Mouse (Mus musculus) stomach, postnatal 0 days (tissue): ENCODE data around the gene Fxyd7. TPM values are rescaled to one million over a fixed set of nuclear protein-coding genes. Genes with fewer than 3 reads are reported as not detected.

Experiments
- ATAC-seq: fragments of 200-750 bp; cut with Nextera tagmentation; 2 replicates; pipeline ENCODE4 v1.8.0; 2017; ENCODE audit not compliant: low FRiP score, low TSS enrichment
- DNase-seq: peaks from one replicate; pipeline ENCODE4 v3.0.0-alpha.2; 2016; ENCODE audit warnings: low spot score
- H3K27ac ChIP-seq: fragments of 300-500 bp; sonication (generic); replicated peaks from 2 replicates; pipeline ENCODE4 v1.5.1; 2014; ENCODE audit warnings: mild to moderate bottlenecking, control low read depth
- H3K27me3 ChIP-seq: fragments of 300-500 bp; sonication (generic); 2 replicates; pipeline ENCODE4 v1.6.1; 2014; ENCODE audit warnings: low read length; ENCODE audit not compliant: control insufficient read depth, insufficient read depth
- H3K36me3 ChIP-seq: fragments of 300-500 bp; sonication (generic); 2 replicates; pipeline ENCODE4 v1.6.1; 2014; ENCODE audit warnings: low read length, mixed read lengths; ENCODE audit not compliant: control insufficient read depth, insufficient read depth
- H3K4me1 ChIP-seq: fragments of 300-500 bp; sonication (generic); replicated peaks from 2 replicates; pipeline ENCODE4 v1.6.1; 2014; ENCODE audit warnings: antibody characterized with exemption; ENCODE audit not compliant: control insufficient read depth, insufficient read depth
- H3K4me2 ChIP-seq: fragments of 300-500 bp; sonication (generic); replicated peaks from 2 replicates; pipeline ENCODE4 v1.6.1; 2014; ENCODE audit warnings: low read depth, mild to moderate bottlenecking, control low read depth, moderate library complexity
- H3K4me3 ChIP-seq: fragments of 300-500 bp; sonication (generic); 2 replicates; pipeline ENCODE4 v1.5.1; 2014; ENCODE audit warnings: low read depth, low read length, control low read depth
- H3K9ac ChIP-seq: fragments of 300-500 bp; sonication (generic); 2 replicates; pipeline ENCODE4 v1.6.1; 2014; ENCODE audit warnings: mild to moderate bottlenecking, low read length, control low read depth, mixed read lengths
- H3K9me3 ChIP-seq: fragments of 300-500 bp; sonication (generic); 2 replicates; pipeline ENCODE4 v1.6.1; 2016; ENCODE audit warnings: low read length; ENCODE audit not compliant: control insufficient read depth
- CTCF ChIP-seq: IDR thresholded peaks from 2 replicates; pipeline ENCODE4 v1.5.1; 2016; ENCODE audit warnings: antibody characterized with exemption, low read depth, mild to moderate bottlenecking, moderate library complexity
- EP300 ChIP-seq: optimal IDR thresholded peaks from 2 replicates; pipeline ENCODE3; 2016; ENCODE audit warnings: antibody characterized with exemption
- WGBS: fragments of 180-500 bp; shearing (Covaris S2); extraction: QIAGEN DNeasy Blood & Tissue Kit; methylation state at CpG from one replicate; pipeline ENCODE4 v1.1.7; 2014; 5-methylcytosine and 5-hydroxymethylcytosine counted together
- polyA plus RNA-seq: library from polyadenylated mRNA; unstranded; fragments of >200 nt; fragmentation: Nextera tagmentation; extraction: Ambion mirVana; gene quantifications from 2 replicates; pipeline ENCODE4 v1.2.1, GENCODE M21; 2015

The Fxyd7 gene
- polyA plus RNA-seq, 1 experiment from 2014 or later: 19.9 TPM

- Histone ChIP-seq H3K36me3 (no peaks in the 10 kb centered on the region), H3K27ac (no peak overlapping the region), H3K4me3 (no peak overlapping the region), H3K4me2 (no peak overlapping the region), H3K4me1 (no peaks in the 10 kb centered on the region; the same call in 1 of the 2 replicates), H3K27me3 (no peaks in the 10 kb centered on the region), H3K9ac (no peak overlapping the region), H3K9me3 (no peaks in the 10 kb centered on the region)
- TF ChIP-seq CTCF (no peak), EP300 (no peak)
- WGBS: 79% methylated on average over 12 of the region's 12 CpGs
- ATAC-seq: no peak
- no peak for DNase-seq
These were observed 11.8 kb upstream of the Fxyd7 start for GRCm38 (mm10) chr7:31063074-31063560.

- H3K9ac ChIP-seq: no peak overlapping the region
- no peak overlapping the region for H3K4me3 ChIP-seq
- H3K4me2 ChIP-seq: no peak overlapping the region
- no peaks in the 10 kb centered on the region for H3K4me1 ChIP-seq
- H3K27ac ChIP-seq: no peak overlapping the region
- H3K9me3 ChIP-seq: no peaks in the 10 kb centered on the region
- WGBS: 87% methylated on average over 7 of the region's 7 CpGs
- no peaks in the 10 kb centered on the region for H3K36me3 ChIP-seq
- H3K27me3 ChIP-seq: no peaks in the 10 kb centered on the region
- no peak for DNase-seq
- no peak for ATAC-seq
- TF ChIP-seq CTCF (no peak), EP300 (no peak)
These were observed 9.3 kb upstream of the Fxyd7 start for GRCm38 (mm10) chr7:31060621-31061010.

GRCm38 (mm10) chr7:31059919-31060620, 8.8 kb upstream of the Fxyd7 start:
- H3K9ac ChIP-seq: no peak overlapping the region
- 0 out of 2 replicates have a peak overlapping the region, but pooled peaks have one; percentile 4 for H3K27ac ChIP-seq
- H3K4me3 ChIP-seq: no peak overlapping the region
- TF ChIP-seq EP300 (no peak), CTCF (no peak)
- ATAC-seq: no peak
- no peak for DNase-seq
- H3K27me3 ChIP-seq: no peaks in the 10 kb centered on the region
- H3K4me2 ChIP-seq: no peak overlapping the region
- WGBS: 74% methylated on average over 11 of the region's 11 CpGs
- no peaks in the 10 kb centered on the region for H3K4me1 ChIP-seq
- no peaks in the 10 kb centered on the region for H3K9me3 ChIP-seq
- no peaks in the 10 kb centered on the region for H3K36me3 ChIP-seq

- H3K9me3 ChIP-seq: no peaks in the 10 kb centered on the region
- no peak within 1 kb of the TSS for H3K4me3 ChIP-seq
- TF ChIP-seq CTCF (peak; percentile 98), EP300 (no peak)
- H3K4me1 ChIP-seq: no peaks in the 10 kb centered on the region
- DNase-seq: peak; percentile 89
- no peaks in the 10 kb centered on the region for H3K36me3 ChIP-seq
- H3K27me3 ChIP-seq: no peaks in the 10 kb centered on the region
- whole genome bisulfite sequencing: 2% methylated on average over 2 of the region's 2 CpGs
- H3K9ac ChIP-seq: no peak within 1 kb of the TSS
- peak; percentile 77 for ATAC-seq
- H3K27ac ChIP-seq: 0 out of 2 replicates have a peak within 1 kb of the TSS, but pooled peaks have one; percentile 4
- no peak within 1 kb of the TSS for H3K4me2 ChIP-seq
These were observed 7.8 kb upstream of the Fxyd7 start, which contains the start of gene Lgi4 for GRCm38 (mm10) chr7:31059108-31059507. Gene Lgi4 (plus strand): TSS chr7:31059342.

- WGBS: 85% methylated on average over 6 of the region's 6 CpGs
- no peak for DNase-seq
These were observed 6.9 kb upstream of the Fxyd7 start for GRCm38 (mm10) chr7:31058211-31058610.

GRCm38 (mm10) chr7:31057730-31058129, 6.5 kb upstream of the Fxyd7 start:
- WGBS: 67% methylated on average over 5 of the region's 5 CpGs
- TF ChIP-seq EP300 (no peak), CTCF (no peak)
- no peak overlapping the region for H3K4me3 ChIP-seq
- no peak overlapping the region for H3K9ac ChIP-seq
- H3K36me3 ChIP-seq: no peaks in the 10 kb centered on the region
- ATAC-seq: no peak
- DNase-seq: no peak
- H3K27ac ChIP-seq: no peak overlapping the region
- no peaks in the 10 kb centered on the region for H3K27me3 ChIP-seq
- H3K9me3 ChIP-seq: no peaks in the 10 kb centered on the region
- H3K4me2 ChIP-seq: no peak overlapping the region
- H3K4me1 ChIP-seq: no peaks in the 10 kb centered on the region; the same call in 1 of the 2 replicates

More at GRCm38 (mm10) chr7:31058211-31058610, 6.9 kb upstream of the Fxyd7 start:
- Histone ChIP-seq H3K4me3 (no peak overlapping the region), H3K36me3 (no peaks in the 10 kb centered on the region), H3K4me1 (no peaks in the 10 kb centered on the region), H3K9me3 (no peaks in the 10 kb centered on the region), H3K4me2 (no peak overlapping the region), H3K9ac (no peak overlapping the region), H3K27me3 (no peaks in the 10 kb centered on the region), H3K27ac (no peak overlapping the region)
- TF ChIP-seq EP300 (no peak), CTCF (no peak)
- ATAC-seq: no peak
